Mouse (Mus musculus): ENCODE data around the gene Emc10.

DNA sequence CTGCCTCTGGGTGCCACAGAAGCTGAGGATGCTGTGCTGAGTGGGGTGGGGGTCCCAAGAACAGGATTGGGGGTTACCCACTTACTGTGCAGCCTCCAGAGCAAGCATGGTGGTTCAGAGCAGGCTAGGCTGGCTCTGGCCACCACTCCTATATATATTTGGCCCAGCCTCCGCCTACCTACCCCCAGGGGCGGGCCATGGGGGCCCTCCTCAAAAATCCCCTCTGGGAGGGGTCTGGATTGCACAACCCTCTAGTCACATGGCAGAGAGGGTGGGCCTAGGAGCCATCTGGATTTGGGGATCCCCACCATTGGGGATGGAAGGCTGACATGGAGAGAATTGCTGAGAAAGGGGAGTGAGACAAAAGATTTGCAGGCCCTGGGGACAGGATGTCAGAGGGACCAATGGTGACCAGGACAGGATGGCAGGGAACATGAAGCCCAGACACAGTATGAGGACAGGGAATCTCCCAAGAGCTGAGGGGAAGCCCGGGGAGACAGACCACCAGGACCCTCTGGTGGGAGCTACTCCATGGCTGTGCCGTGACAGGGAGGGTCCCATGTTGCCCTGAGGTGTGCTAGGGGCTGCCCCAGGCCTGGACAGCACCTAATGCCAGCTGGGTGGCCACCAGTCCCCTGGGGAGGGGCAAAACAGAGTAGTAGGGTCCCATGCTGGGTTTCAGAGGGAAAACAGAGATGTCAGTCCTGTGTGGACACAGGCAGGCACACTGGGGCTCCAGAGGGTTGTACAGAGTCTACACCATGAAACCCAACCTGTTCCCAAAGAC lies 35.8 kb upstream of the Emc10 start, which contains the start of gene Spib:
- TF ChIP-seq CTCF (IDR thresholded peaks at IDR 0.05; ENCODE audit: borderline replicate concordance, extremely low read depth, insufficient read depth, insufficient read length) (no peak), POLR2A (IDR thresholded peaks at IDR 0.05; ENCODE audit: borderline replicate concordance, extremely low read depth, insufficient read depth, insufficient read length, poor library complexity, severe bottlenecking) (no peak)
